In the genomic region with DNA sequence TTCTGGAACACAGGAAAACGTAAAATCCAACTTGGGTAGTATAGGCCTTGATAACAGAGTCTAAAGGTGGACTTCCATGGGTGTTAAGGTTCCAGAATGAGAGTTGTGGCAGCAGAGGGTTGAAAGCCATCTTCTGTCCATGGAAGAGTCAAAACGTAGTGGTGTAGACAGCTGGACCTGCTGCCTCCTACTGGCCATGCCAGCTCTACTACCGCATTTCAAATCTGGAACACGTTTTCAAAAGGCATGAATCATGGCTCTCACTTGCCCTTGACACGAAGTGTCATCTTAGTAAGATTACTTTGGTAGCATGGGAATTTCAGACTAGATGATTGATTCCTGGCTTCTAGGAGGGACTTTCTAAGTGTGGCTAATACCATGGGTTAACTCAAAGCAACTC, we compare ENCODE assay signal across 10 mouse cellular contexts. TPM values are rescaled to one million over a fixed set of nuclear protein-coding genes. Genes with fewer than 3 reads are reported as not detected.
A peak's percentile ranks its signal among the peaks of the same experiment; 100 is the strongest.
DNase-seq lines count a peak whose midpoint lies in the region; ATAC-seq and TF ChIP-seq lines count a peak whose summit lies in the region.
"Had no signal": no experiment of that assay in that cellular context is flagged by ENCODE, and none has a peak within 500 bp of the region (broad histone marks: within the 10 kb centered on the region; RNA-seq: fewer than 3 reads in every experiment).

No protein-coding gene starts in this region.

- peak; percentile 61; the same call in 1 of the 2 replicates for ATAC-seq in megakaryocyte-erythroid progenitor cell, adult 5-6 weeks (replicated peaks; ENCODE audit: low FRiP score, low TSS enrichment, poor library complexity, severe bottlenecking)

- H3K36me3 ChIP-seq in ES-Bruce4 (ENCODE audit: control insufficient read depth, insufficient read depth, low read length, poor library complexity, severe bottlenecking) = no peaks in the 10 kb centered on the region
- H3K36me3 ChIP-seq: heart, embryonic 15.5 days had no signal

- H3K9ac ChIP-seq in ES-Bruce4 (ENCODE audit: low read depth, poor library complexity, severe bottlenecking) = no peak overlapping the region
- H3K9ac ChIP-seq: heart, embryonic 15.5 days had no signal

- TF ChIP-seq POLR2A in ES-Bruce4 (IDR thresholded peaks at IDR 0.05; ENCODE audit: insufficient read depth, low read length) = no peak

- H3K27ac ChIP-seq in ES-Bruce4 (ENCODE audit: insufficient read depth, low read length) = no peak overlapping the region
- H3K27ac ChIP-seq: heart, embryonic 15.5 days had no signal

- intact Hi-C loops in heart, postnatal 25 days (cut with DNase I) = loop anchor here (5.0 kb wide), 1 partner anchor 72 kb away; no protein-coding TSS in a partner anchor
- intact Hi-C loops in heart, postnatal 14 days (cut with DNase I) = loop anchor here (2.0 to 5.0 kb wide), 2 partner anchors 63 to 135 kb away; no protein-coding TSS in a partner anchor

- no peaks in the 10 kb centered on the region for H3K27me3 ChIP-seq in ES-Bruce4 (ENCODE audit: control insufficient read depth, insufficient read depth, low read length, poor library complexity, severe bottlenecking)
- H3K27me3 ChIP-seq: heart, embryonic 15.5 days had no signal

- TF ChIP-seq EP300 in ES-Bruce4 (IDR thresholded peaks at IDR 0.05; ENCODE audit: insufficient read depth, low read depth, low read length) = no peak

- no peak overlapping the region for H3K4me3 ChIP-seq in ES-Bruce4 (ENCODE audit: low read depth, low read length)
- H3K4me3 ChIP-seq: heart, embryonic 15.5 days; myocyte had no signal

- peak; percentile 10 to 38 for DNase-seq in heart, adult 18-20 months
- DNase-seq in heart, postnatal 25 days (ENCODE audit: low spot score) = no peak
- DNase-seq in heart, postnatal 14 days = peak; percentile 8 to 34
- DNase-seq in right cerebral cortex, postnatal 4 days = no peak
- DNase-seq in layer of hippocampus, postnatal 25 days (ENCODE audit: extremely low spot score in 1 of 2, low spot score in 1 of 2) = no peak
- no peak for DNase-seq in layer of hippocampus, postnatal 10 days (ENCODE audit: low spot score in 2 of 2)

- no peaks in the 10 kb centered on the region for H3K9me3 ChIP-seq in ES-Bruce4 (replicated peaks; ENCODE audit: control insufficient read depth, insufficient read depth, low read length, poor library complexity, severe bottlenecking)
- H3K9me3 ChIP-seq: heart, embryonic 15.5 days had no signal

- peak; percentile 57 for TF ChIP-seq CTCF in ES-Bruce4 (IDR thresholded peaks at IDR 0.05; ENCODE audit: low read depth, low read length)

- peaks cover 6% of the 10 kb centered on the region for H3K4me1 ChIP-seq in ES-Bruce4 (ENCODE audit: control insufficient read depth, insufficient read depth, low read length)
- H3K4me1 ChIP-seq: heart, embryonic 15.5 days had no signal

RNA-seq across cellular contexts. Expression of gene Cecr2, which starts 8.0 kb away (rescaled TPM):
- 10 to 100 TPM in 1 of 2 experiments, 1 to 10 TPM in 1; 9.8 to 12.5 TPM for total RNA-seq in heart, adult 18-20 months (2021)
- 10 to 100 TPM; 15.3 to 16.2 TPM for total RNA-seq in heart, postnatal 25 days (2021)
- polyA plus RNA-seq in ES-Bruce4 (2011; ENCODE audit: insufficient read depth, insufficient read length, low read depth, missing spikeins) = 73.8 and 77.1 TPM in 2 replicates
- 10 to 100 TPM; 13.4 to 17.1 TPM for total RNA-seq in heart, postnatal 14 days (2021)
- total RNA-seq in megakaryocyte-erythroid progenitor cell, adult 5-6 weeks (2014; fragmentation: Nextera tagmentation) = 10.0 and 20.7 TPM in 2 replicates
- total RNA-seq in megakaryocyte-erythroid progenitor cell, adult 5-6 weeks (2017) = 10.9 and 11.8 TPM in 2 replicates
- total RNA-seq in layer of hippocampus, postnatal 25 days (2021) = 10 to 100 TPM in 1 of 2 experiments, 1 to 10 TPM in 1; 9.6 to 13.5 TPM
- total RNA-seq in layer of hippocampus, postnatal 10 days (2021) = 1 to 10 TPM; 8.6 to 8.9 TPM

Comparison
In these comparisons a context has a peak if more than half of its experiments do, and no peak if none do; other contexts are left out.
1. DNase-seq: peak in heart, adult 18-20 months (2 of 2) and heart, postnatal 14 days (2 of 2); none in heart, postnatal 25 days (single experiment), right cerebral cortex, postnatal 4 days (single experiment), layer of hippocampus, postnatal 25 days (0 of 2) and layer of hippocampus, postnatal 10 days (0 of 2).